Mouse (Mus musculus): Measurements from ENCODE around the gene Rasgrf2.

The Rasgrf2 gene

GRCm38 (mm10) chr13:91955175-91955574 lies 176.3 kb downstream of the Rasgrf2 start:
- CTCF ChIA-PET: no interaction called here

DNA sequence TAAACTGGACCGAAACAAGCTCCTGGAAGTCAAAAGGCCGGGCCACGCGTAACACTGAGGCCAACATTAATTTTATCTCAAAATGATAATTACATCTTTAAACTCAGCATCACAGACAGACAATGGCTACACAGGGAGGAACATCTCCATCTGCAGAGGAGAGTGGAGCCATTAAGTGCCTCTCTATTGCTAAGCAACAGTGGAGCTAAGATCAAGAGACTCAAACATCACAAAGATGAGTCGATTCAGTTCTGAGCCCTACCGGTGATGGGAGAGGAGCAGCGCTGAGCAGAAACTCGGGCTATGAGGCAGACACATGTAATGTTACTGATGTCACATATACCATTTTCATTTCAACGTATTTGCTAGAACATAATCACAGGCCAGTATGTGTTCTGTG lies 191.3 kb downstream of the Rasgrf2 start:
- CTCF ChIA-PET: interaction anchor here (0.6 kb wide), 1 partner anchor 608 kb away, joined by 4 read pairs; no protein-coding TSS in a partner anchor

GRCm38 (mm10) chr13:91938826-91939225 lies 192.6 kb downstream of the Rasgrf2 start:
- CTCF ChIA-PET: no interaction called here

GRCm38 (mm10) chr13:91937232-91937631 lies 194.2 kb downstream of the Rasgrf2 start:
- CTCF ChIA-PET: no interaction called here

DNA sequence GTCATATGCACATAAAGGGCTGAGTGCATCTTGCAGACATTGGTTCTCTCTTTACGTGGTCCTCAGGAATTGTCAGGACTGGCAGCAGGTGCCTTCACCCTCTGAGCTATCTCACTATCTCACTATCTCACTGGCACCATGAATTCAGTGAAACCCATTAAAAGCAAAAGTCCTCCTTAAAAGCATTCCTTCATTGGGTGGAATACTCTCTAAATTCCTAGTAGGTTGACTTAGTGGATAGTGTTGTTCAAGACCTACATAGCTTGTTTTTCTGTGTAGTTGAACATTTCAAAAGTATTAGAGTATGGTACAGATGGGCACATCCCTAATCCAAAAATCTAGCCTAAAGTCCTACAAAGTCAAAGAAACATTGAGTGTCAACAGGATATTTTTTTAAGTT lies 199.3 kb downstream of the Rasgrf2 start:
- CTCF ChIA-PET: no interaction called here

GRCm38 (mm10) chr13:91929943-91930726 lies 201.3 kb downstream of the Rasgrf2 start:
- CTCF ChIA-PET: no interaction called here

DNA sequence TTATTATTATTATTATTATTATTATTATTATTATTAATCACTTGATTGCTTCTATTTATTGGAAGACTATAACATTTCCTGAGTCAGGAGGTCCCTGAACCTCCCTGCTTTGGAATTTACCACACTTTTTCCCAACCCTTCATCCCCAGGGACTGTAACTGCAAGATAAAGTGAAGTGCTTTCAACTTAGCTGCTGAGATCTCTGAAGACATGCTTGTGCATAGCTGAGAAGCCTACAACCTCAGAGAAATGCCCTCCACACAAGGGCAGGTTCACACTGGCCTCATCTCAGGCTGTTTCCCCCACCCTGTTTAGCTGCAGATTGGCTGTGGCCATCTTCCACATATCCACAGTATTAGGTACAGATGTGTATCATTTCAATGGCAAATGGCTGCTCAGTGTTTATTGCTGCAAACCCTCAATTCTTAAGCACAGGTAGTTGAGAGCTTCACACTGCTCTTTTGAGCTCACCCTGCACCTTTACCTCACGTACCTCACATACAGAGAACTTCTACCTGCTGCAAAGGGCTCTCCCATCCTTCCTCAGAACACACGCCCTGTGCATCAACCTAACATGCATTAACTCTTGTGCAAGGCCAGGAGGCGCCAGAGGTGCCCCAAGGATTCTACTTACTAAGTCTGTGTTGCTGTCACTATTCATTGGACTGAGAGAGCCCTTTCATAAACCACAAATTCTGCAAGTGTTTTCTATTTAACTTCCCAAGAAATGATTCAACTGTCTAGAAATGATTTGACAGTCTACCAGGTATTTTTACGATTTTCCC lies 202.7 kb downstream of the Rasgrf2 start:
- CTCF ChIA-PET: no interaction called here

DNA sequence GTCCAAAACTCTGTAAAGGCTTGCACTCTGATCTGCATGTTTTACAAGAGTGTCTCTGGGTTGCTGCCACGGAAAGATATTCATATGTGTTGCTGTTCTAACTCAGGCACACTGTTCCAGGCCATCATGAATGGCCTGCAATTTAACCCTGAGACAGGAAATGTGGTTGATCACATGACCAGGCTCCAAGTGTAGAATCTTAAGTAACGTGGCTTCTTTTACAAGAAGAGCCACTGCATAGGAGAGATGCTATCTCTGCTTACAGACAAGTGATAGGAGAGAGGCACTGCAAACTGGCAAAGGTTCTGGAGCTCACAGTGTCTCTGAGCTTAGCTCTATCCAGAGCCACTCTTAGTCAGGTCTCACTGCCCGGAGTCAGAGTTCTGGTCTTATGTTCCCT lies 210.4 kb downstream of the Rasgrf2 start:
- CTCF ChIA-PET: no interaction called here

DNA sequence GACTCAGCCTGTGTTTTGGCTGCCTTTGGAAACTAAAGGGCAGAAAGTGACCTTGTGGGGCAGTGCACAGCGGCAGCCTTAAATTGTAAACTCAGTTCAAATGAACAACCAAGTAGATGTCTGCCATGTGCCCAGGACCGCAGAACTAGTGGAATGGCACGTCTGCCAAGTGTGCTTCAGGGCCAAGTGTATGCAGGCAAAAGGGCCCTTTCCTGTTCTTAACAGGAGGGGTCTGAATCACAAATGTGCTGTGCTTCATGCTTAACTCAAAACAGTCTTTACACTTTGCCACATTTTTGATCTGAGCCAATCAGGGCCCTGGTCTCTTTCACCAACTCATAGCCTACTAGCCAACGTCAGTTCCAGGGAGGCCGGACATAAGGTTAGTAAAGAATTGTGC lies 212.7 kb downstream of the Rasgrf2 start:
- CTCF ChIA-PET: no interaction called here

DNA sequence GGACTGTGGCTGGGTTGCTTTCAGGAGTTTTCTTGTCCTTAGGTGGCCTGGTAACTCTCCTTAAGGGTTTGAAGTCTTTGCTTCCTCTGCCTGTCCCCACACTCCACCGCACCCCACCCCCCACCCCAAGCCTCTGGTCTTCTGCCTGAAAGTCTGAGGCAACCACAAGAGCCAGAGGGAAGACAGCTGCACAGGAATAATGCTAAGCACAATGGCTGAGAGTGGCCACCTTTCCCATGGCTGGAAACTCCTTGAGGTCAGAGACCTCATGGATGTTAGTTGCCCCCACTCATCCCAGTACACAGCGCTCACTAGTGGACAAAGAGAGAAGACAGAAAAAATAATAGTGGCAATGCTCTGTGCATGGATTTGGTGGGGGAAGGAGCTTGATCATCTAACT lies 213.6 kb downstream of the Rasgrf2 start:
- CTCF ChIA-PET: no interaction called here

DNA sequence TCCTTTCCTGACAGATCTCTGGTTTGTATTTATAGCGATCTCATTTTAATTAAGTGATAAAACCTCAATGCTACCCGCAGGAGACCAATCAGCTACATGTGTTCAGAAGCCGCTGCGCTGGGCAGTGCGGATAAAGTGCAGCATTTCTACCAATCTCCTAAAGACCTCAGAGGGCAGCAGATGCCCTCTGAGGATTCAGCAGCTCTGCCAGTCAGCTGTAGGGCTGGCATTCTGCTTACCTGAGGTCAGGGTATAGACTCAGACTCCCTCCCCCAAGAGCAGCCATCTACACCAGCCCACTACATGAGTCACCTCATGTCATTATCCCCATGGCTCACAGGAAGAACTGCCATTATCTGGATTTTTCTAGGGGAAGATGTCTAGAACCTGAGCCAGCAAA lies 215.1 kb downstream of the Rasgrf2 start:
- CTCF ChIA-PET: interaction anchor here (0.6 to 1.1 kb wide), 2 partner anchors 80 to 295 kb away, joined by 3 to 7 read pairs; no protein-coding TSS in a partner anchor

DNA sequence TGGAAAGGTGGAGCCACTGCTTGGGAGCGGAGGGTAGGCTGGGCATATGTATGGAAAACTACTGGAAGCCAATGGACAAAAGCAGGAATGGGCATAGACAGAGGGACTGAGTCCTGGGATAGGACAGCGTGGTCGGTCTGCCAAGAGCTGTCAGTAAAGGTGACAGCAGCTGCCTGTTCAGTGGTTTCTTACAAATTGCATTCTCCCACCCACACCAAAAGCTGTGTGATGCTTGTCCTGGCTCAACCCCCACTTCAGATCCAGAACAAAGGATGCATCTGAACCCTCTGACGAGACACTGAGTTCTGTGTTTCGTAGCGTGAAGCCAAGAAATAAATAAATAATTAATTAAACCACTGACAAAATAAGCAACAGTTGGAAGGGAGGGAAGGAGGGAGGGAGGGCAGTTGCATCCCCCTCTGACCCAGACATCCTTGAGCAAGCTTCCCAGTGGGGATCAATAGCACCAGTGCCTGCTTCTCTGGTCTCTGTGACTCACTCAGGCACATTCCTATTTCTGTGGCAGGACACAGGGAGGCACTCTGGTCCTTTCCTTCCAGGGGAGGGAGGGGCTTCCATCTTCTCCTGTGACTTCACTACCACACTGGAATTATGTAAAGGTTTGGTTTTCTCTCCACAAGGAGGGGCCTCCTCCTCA lies 215.7 kb downstream of the Rasgrf2 start:
- CTCF ChIA-PET: interaction anchor here (0.6 to 1.1 kb wide), 2 partner anchors 79 to 296 kb away, joined by 3 to 7 read pairs; no protein-coding TSS in a partner anchor

- CTCF ChIA-PET: interaction anchor here (1.1 kb wide), 1 partner anchor 296 kb away, joined by 3 read pairs; no protein-coding TSS in a partner anchor
These were observed 216.3 kb downstream of the Rasgrf2 start for GRCm38 (mm10) chr13:91915192-91915581.

DNA sequence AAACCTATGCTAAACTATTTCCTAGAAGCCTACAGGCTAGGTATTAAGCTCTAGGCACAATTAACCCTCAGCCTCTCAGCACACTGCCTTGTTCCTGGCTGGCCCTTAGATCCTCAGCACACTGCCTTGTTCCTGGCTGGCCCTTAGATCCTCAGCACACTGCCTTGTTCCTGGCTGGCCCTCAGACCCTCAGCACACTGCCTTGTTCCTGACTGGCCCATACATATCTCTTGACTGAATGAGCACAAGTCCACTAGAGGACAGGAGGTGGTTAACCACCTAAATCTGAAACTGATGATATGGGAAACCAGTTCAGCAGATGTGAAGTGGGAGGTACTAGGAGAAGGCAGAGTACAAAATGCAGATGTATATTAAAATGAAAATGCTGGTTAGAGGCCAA lies 219.8 kb downstream of the Rasgrf2 start:
- CTCF ChIA-PET: no interaction called here

GRCm38 (mm10) chr13:91911211-91911610 lies 220.2 kb downstream of the Rasgrf2 start:
- CTCF ChIA-PET: no interaction called here

DNA sequence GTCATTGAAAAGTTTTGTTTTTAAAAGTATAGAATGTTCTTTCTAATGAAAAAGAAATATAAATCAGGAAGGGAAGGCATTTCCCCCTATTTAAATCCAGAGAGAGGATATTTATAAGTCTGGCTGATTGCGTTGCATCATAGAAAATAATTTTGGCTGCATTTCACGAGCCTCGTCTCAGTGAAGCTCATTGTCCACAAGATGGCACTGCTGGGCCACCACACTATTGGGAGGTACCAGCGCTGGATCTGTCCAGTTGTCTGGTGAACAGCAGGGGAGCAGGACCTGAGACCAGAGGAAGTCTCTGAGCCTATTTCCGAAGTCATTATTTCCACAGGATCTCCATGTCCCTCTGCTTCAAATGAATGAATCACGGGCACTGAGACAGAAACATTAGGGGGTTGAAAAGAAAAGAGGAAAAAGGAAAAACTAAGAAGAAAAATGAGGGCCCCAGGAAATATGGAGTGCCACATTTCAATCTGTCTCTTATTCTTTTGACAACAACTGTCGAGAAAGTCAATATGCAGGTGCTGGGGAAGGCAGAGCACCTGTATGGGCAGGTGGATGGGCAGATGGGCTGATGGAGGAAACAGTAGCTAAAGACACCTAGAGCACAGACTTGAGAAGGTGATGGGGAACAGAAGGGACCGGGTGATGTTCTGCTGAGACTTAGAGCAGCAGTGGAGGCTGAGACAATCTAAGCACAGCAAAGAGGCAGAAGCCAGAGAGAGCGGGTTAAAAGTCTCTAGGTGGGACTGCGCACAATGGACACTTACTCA lies 223.1 kb downstream of the Rasgrf2 start:
- CTCF ChIA-PET: interaction anchor here (0.6 kb wide), 1 partner anchor 831 kb away, joined by 5 read pairs; no protein-coding TSS in a partner anchor

DNA sequence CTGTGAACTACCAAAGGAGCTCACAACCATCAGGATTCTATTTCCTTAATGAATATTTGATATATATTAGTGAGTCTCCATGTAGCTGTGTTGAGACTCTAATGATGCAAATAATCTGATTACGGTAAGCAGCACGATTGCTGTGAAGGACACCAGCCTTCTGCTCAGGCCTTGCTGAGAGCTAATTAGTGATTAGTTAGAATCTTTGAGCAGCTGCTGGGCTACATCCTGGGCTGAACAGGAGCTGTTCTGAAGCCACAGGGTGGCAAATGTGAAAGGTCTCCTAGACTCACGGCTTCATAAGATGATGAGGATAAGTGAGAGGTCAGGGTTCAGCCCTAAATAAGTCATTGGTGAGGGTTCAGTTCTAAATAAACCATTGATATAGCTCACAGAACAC lies 225.1 kb downstream of the Rasgrf2 start:
- CTCF ChIA-PET: no interaction called here

- CTCF ChIA-PET: no interaction called here
These were observed 235.0 kb downstream of the Rasgrf2 start for GRCm38 (mm10) chr13:91896476-91896875.

- CTCF ChIA-PET: no interaction called here
These were observed 238.3 kb downstream of the Rasgrf2 start for GRCm38 (mm10) chr13:91893132-91893531.

DNA sequence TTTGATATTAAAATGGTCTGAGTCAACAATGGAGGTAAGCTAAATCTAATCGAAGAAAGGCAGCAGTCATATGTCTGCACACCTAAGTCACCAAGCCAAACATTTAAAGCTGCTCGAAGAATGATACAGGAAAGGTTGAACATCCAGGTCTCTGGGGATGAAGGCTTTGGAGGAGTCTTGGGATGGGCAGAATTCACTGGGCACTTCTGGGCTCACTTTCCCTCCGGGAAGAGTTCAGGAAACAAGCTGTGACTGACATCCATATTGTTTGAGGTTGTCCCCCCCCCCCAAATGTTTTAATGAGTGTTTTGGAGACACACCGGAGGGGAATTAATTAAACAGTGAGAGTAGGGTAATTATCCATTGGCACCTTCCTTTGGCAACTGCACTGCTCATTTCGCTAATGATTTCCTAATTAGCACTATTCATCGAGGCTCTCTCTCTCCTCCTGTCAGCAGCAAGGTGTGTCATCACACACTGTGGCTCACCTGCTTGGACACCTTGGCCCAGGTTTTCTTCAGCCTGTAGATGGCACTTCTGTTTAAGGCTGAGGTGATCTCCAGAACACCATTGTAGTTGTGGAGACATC lies 241.3 kb downstream of the Rasgrf2 start:
- CTCF ChIA-PET: no interaction called here

GRCm38 (mm10) chr13:91884714-91885386 lies 246.6 kb downstream of the Rasgrf2 start:
- CTCF ChIA-PET: no interaction called here
